Mouse (Mus musculus) neutrophil, adult 65 days (primary cell): Measurements from ENCODE around the gene Nsmce3. TPM values are rescaled to one million over a fixed set of nuclear protein-coding genes. Genes with fewer than 3 reads are reported as not detected.

Experiments used
- total RNA-seq: library from RNA; stranded (reverse); gene quantifications from 2 replicates; pipeline ENCODE4 v1.2.4, GENCODE M21; 2023

The Nsmce3 gene
- 2.5 and 3.4 TPM in 2 replicates for total RNA-seq

DNA sequence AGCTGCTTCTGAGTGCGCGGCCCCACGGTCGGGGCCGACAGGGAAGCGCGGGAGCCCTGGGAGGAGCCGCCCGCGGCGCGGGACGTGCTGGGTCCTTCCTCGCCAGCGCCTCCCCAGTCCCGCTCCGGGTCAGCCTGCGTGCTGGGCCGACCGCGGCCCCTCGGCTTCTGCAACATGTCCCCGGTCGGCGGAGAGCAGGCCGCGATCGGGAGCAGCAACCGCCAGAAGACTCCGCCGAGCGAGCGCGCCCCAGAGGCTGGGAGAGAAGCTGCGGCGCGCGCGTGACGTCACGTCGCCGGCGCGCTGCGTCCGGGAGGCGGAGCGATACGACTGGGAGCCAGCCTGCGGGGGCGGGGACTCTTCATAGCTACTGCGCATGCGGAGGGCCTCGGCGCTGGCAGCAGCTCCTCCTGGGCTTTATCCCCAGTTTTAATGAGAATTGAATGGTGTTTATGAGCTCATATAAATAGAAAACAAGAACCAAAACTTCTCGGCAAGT, at the start of gene Nsmce3:
TSS of gene Nsmce3 (minus strand) at position 255 of the 499 bp plus-strand sequence.

